Mouse (Mus musculus) ES-CJ7 (cell line): Measurements from ENCODE around the gene Btbd1.

Source experiments
- DNase-seq: peaks from one replicate; pipeline ENCODE4 v3.0.0; 2011; ENCODE audit warnings: low read depth, low spot score

The Btbd1 gene

DNA sequence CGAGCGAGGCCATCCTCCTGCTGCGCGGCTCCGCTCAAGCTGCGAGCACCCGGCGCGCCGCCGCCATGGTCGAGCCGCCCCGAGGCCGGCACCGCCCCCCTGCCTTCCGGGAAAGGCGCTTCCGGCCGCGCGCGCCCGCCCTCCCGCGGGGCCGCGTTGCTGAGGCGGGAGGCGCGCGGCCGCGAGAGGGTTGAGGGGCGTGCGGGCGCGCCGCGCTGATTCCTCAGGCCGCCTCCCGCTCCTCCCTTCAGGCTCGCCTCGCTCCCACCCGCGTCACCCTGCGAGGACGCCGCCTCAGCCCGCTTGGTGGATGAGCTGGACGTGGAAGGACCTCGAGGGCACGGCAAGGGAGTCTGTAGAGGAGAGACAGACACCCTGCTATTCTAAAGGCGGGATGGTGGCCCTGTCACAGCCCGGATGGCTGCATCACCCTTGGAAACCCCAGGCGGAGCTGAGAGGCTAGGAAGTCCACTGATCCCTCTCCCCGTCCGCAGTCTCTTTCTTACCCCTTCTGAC, at the start of gene Btbd1:
TSS of gene Btbd1 (minus strand) at position 53 of the 516 bp plus-strand sequence.
- peak; percentile 59 for DNase-seq

DNA sequence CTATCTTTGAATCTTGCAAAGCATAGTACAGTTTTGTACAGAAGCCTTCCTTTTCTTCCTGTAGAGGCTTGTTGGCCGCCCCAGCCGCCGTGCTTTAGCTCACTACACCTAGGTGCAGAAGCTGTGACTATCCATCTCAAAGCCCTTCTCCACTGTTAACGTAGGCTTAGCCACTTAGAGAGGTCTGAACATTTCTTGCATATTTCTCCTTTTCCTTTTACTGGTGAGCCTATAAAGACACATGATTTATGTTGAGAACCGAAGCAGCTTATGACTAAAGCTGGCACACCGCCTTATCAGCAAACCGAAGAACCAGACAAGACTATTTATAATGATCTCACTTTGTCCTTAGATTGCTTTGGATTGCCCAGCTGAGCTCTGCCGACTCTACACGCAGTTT, 46.1 kb upstream of the Btbd1 start:
- no peak for DNase-seq

- DNase-seq: no peak
Observed at GRCm38 (mm10) chr7:81874636-81875035, 45.4 kb upstream of the Btbd1 start.

- DNase-seq: no peak
Observed at GRCm38 (mm10) chr7:81873807-81874206, 44.6 kb upstream of the Btbd1 start.

DNA sequence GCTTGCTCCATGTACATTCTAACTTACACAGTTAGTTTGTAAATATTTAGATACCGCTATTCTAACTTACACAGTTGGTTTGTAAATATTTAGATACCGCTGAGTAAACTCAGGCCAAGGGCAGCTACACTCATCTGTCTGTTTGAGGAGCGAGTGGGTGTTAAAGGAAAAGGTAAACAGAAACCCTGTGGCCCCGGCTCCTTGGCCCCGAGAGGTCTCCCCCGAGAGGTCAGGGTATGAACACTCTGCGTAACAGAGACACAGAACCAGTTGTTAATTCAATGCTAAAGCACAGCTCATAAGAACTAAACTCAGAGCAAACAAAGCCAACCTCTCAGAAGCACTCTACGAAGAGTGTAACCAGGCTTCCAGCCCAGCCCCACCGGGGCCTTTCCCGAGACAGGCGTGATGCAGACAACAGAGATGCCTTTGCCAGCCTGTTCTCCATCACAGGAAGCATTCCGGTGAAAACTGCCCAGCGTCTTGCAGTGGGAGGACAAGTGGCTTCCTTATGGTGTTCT, 43.3 kb upstream of the Btbd1 start:
- no peak for DNase-seq

DNA sequence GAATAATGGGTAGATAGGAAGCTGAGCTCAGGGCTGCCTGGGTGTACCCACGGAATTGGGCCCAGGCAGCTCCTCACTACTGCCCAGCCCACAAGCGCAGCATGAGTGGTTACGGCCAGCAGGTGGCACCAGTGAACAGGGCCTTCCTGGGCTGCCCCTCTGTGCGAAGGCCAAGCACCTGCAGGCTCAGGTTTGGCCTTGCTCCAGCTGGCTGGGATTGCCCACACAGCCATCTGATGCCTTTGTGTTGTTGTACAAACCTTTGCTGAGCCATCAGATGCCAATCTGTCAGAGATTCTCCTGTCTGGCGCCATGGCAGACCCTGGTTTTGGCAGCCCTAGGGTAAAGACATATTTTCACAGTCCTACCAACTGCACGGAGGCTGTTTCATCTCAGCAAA, 38.9 kb upstream of the Btbd1 start:
- DNase-seq: peak; percentile 88

DNA sequence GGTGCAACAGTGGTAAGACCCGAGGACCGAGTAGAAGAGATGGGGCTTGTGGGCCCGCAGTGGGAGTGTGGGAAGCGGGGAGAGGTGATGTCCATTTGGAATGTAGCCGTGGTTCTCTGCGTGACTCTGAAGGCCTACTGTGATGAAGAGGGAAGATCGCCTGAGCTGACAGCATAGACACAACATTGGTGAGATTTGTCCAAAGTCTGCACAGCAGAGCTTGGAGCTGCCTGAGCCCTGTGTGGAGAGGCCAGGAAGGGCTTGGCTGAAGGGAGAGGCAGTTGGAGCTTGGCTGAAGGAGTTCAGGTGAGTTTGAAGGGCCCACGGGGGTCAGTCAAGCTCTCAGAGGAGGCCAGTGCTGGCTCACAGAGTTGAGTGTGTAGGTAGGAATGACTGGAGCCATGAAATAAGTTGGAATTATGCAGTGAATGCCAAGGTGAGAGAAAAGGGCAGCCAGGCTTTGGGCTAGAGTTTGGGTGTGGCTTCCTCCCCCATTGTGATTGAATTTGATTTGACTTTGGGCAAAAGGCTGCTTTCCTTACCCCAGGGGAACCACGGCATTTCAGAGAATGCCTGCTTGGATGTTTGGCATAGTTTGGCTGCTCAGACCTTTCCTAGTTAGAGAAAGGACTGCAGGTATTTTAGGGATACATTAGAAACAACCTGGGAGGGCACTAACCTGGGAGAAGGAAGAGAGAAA, 38.1 kb upstream of the Btbd1 start:
- DNase-seq: peak; percentile 64

- no peak for DNase-seq
Observed at GRCm38 (mm10) chr7:81865937-81866336, 36.7 kb upstream of the Btbd1 start.

GRCm38 (mm10) chr7:81864552-81864951, 35.3 kb upstream of the Btbd1 start:
- no peak for DNase-seq

GRCm38 (mm10) chr7:81862587-81863583, 33.7 kb upstream of the Btbd1 start:
- no peak for DNase-seq

GRCm38 (mm10) chr7:81861921-81862320, 32.7 kb upstream of the Btbd1 start:
- no peak for DNase-seq

DNA sequence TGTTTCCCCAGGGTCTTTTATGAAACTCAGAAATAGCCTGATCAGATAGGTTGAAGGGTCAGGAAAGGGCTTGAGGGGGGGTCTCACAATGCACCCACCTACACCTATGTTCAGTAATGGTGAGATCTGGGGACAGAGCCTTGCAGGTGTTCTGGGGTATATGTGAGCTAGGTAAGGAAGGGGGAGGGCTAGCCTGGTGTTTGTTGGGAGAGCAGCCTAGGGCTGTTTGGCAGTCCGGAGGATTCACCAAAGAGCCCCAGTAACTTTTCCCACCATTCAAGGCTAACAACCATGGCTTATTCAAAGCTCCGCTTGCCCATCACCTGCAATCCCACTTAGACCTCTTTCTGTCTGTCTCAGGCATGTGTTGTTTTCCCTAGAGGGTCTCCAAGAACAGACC, 32.2 kb upstream of the Btbd1 start:
- no peak for DNase-seq

GRCm38 (mm10) chr7:81860996-81861395, 31.8 kb upstream of the Btbd1 start:
- DNase-seq: no peak

GRCm38 (mm10) chr7:81860071-81860470, 30.8 kb upstream of the Btbd1 start:
- DNase-seq: no peak

DNA sequence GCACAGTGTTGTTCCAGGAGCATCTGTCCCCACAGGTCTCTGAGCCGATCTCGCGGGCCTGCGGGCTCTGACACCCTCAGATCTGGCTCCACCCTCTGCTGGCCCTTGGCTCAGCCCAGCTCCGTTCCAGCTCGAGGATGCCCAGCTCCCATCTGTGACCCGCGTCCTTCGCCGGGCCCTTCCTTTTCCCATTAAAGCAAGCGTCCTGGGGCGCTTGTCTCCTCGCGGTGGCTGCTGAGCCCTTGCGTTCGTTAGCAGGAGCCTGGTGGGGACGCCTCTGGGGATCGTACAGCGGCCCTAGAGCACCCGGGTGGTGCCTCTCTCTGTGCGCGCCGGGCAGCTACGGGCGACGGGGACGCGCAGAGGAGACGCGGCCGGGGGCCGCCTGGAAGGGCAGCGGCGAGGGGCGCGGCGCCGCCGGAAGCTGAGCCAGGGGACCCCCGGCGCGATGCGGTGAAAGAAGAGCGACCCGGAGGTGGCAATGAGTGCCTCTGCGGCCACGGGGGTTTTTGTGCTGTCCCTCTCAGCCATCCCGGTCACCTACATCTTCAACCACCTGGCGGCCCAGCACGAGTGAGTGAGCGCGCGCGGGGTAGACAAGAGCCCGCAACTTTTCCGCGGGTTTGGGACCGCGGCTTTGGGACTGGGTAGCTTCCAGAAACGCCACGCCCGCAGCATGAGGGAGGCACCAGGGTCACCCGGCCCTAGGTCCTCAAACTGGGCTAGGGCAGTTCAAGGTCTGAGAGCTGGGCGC, 29.9 kb upstream of the Btbd1 start, which contains the start of gene Tm6sf1:
TSS of gene Tm6sf1 (plus strand) at position 34 of the 754 bp plus-strand sequence.
- DNase-seq: peak; percentile 20

DNA sequence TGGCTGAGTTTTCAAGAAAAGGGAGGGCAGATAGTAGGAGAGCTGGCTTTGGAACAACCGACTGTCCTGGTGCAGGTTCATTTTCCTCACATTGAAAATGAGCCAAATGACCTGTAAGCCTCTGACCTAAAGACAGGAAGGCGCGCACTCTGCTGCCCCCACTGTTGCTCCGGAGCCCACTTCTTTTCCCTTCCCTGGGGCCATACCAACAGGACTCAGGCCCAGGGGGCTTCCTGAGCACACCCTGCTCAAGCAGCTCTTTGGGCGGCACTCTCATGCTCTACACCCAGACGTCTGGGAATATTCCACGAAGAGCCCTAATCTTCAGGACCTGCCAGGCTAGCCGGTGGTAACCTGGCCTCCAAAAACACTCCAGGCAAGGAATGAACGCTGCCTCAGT, 29.0 kb upstream of the Btbd1 start:
- DNase-seq: peak; percentile 41

GRCm38 (mm10) chr7:81856221-81856620, 27.0 kb upstream of the Btbd1 start:
- DNase-seq: no peak

DNA sequence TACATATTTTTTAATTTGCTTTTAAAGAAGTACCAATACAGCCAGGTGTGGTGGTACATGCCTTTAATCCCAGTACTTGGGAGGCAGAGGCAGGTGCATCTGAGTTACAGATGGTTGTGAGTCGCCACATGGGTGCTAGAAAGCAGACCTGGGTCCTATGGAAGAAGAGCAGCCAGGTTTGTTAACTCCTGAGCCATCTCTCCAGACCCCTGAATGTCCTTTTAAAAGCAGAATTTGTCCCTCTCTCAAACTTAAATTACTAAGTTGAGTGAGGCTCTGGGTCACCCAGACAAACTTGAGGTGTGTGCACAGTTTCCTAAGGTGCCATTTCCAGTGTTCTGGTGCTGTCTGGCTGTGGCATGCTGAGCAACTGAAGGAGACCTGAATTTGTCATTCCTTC, 26.5 kb upstream of the Btbd1 start, which contains the start of gene Gm10160:
TSS of gene Gm10160 (minus strand) at position 101 of the 400 bp plus-strand sequence.
- DNase-seq: no peak

DNA sequence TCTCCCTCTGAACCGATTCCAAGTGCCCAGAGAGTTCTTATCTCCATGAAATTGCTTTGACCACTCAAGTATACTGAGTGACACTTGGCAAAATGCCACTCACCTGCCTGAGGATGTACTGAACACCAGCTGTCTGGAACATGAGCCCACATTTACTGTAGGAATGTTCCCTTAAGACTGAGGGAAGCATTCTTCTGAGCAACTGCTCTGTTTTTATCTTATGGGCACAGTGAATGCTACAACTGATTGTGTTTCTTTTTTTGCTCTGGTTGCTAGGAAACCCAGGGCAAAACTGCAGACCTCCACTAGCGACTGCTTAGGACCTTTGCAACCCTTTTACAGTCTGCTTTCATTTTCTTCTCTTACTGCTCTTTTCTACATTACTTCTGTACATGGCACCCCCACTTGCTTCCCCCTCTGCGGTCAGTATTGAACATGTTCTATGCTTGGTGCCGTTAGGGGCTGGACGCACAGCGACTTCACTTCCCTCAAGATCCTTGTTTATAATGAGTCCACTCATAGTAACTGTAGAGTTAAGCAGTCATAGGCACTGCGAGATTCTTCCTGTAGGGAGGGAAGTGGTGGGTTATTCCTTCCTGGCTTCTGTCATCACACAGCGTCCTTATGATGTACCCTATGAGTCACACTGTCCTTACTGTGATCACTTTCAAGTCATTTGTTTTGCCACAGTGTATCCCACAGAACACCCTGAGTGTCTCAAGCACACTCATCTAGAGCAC, 25.5 kb upstream of the Btbd1 start:
- no peak for DNase-seq

DNA sequence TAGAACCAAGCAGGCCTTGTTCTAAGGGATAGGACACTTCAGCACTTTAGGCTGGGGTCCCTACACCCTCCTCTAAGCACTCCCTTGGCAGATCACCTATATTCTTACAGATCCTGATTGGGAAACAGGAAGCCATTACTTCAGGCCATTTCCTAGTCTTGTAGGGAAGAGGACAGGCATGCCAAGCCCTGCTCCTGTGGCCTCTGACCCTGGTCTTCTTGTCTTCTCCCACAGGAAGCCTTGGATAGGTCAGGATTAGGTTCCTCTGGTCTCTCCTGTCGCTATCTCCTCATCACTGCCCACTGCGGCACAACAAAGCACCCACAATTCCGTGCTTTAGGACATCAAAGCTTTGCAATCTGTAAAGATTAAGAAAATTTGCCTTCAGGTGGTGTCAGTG, 22.5 kb upstream of the Btbd1 start:
- no peak for DNase-seq

DNA sequence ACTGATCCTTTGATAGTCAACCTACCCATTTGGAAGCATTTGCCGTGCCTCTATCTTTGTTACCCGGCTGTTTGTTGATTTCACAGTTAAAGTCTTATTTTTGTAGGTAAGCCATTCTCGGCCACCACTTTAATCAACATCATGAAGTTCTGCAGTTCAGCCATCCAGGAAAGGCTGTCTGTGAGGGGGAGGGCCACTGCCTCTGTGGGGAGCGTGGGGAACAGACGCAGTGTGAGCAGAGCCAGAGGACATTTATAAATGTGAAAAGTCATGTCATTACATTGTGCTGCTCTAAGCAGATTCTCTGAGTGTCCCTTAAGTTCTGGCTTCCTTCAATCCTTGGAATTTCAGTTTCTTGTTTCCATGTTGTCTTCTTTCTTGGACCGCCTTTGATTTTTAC, 20.9 kb upstream of the Btbd1 start:
- DNase-seq: no peak
